Mouse (Mus musculus): ENCODE data around the gene Alg12.

DNA sequence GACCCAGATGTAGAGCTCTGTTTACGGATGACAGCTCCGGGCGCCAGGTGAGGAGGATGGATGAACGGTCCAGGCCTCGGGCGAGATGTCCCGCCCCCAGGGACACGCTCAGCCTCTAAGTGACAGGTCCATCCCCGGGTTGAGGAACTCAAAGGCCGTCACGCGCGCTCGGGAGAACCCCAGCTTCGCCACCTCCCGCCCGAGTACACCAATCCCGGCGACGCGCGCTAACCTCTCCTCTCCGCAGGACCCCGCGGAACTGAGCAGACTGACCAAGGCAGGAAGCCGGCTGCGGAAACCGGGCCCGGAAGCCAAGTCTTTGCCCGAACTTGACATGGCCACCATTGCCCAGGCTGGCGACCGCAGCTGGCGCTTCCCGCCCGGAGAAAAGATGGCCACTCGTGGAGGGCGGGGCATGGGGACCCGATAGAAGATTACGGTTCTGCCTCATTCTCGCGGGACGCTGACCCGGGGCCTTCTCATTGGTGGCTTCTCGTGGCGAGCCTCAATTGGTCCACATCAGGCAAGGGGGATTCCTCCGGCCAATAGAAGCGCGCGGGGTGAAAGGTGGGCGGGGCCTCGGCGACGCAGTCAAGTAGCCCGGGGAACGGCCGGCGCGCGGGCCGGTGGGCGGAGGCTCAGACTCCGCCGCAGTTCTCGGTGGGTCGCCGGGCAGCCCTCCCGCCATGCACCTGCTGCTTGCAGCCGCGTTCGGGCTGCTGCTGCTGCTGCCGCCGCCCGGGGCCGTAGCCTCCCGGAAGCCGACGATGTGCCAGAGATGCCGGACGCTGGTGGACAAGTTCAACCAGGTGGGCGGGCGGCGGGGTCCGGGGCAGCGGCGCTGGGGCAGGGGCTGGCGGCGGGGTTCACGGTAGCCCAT is at the start of gene Alg12, which contains the start of gene Creld2:
- no peak for TF ChIP-seq EP300 (IDR thresholded peaks at IDR 0.05; ENCODE audit: insufficient read depth, low read depth, low read length)
- TF ChIP-seq CTCF (IDR thresholded peaks at IDR 0.05): no peak
